Mouse (Mus musculus) testis, adult 2 months (tissue): ENCODE measurements around the gene Col27a1.

Source experiments
- CTCF ChIP-seq: fragments of 200-500 bp; IDR thresholded peaks from 2 replicates; pipeline ENCODE4 v1.5.1; 2012; ENCODE audit warnings: low read depth, mild to moderate bottlenecking, inconsistent platforms, low read length, moderate library complexity; ENCODE audit not compliant: control insufficient read depth, insufficient read depth, insufficient replicate concordance
- POLR2A ChIP-seq: fragments of 200-500 bp; IDR thresholded peaks from 2 replicates; pipeline ENCODE4 v1.6.1; 2012; ENCODE audit warnings: low read depth, mild to moderate bottlenecking, inconsistent platforms, low read length, moderate library complexity; ENCODE audit not compliant: control insufficient read depth

GRCm38 (mm10) chr4:63302641-63303040 lies 88.8 kb downstream of the Col27a1 start:
- TF ChIP-seq CTCF (no peak), POLR2A (no peak)
